Mouse (Mus musculus) forebrain, embryonic 15.5 days (tissue): ENCODE measurements around the gene Igfbp4. TPM values are rescaled to one million over a fixed set of nuclear protein-coding genes. Genes with fewer than 3 reads are reported as not detected.

ENCODE experiments used
- ATAC-seq: fragments of 200-750 bp; cut with Nextera tagmentation; replicated peaks from 2 replicates; pipeline ENCODE4 v1.8.0; 2017; ENCODE audit warnings: mild to moderate bottlenecking, moderate TSS enrichment, moderate library complexity
- H3K27ac ChIP-seq: fragments of 300-500 bp; sonication (generic); replicated peaks from 2 replicates; pipeline ENCODE4 v1.5.1; 2015; ENCODE audit warnings: mild to moderate bottlenecking, inconsistent platforms
- H3K27me3 ChIP-seq: fragments of 300-500 bp; sonication (generic); 2 replicates; pipeline ENCODE4 v1.6.1; 2015; ENCODE audit warnings: inconsistent platforms
- H3K36me3 ChIP-seq: fragments of 300-500 bp; sonication (generic); 2 replicates; pipeline ENCODE4 v1.6.1; 2015; ENCODE audit warnings: mild to moderate bottlenecking, inconsistent platforms
- H3K4me1 ChIP-seq: fragments of 300-500 bp; sonication (generic); 2 replicates; pipeline ENCODE4 v1.6.1; 2015; ENCODE audit warnings: inconsistent platforms
- H3K4me2 ChIP-seq: fragments of 300-500 bp; sonication (generic); replicated peaks from 2 replicates; pipeline ENCODE4 v1.6.1; 2015; ENCODE audit warnings: mild to moderate bottlenecking, inconsistent platforms
- H3K4me3 ChIP-seq: fragments of 300-500 bp; sonication (generic); 2 replicates; pipeline ENCODE4 v1.5.1; 2015; ENCODE audit warnings: mild to moderate bottlenecking, inconsistent platforms
- H3K9ac ChIP-seq: fragments of 300-500 bp; sonication (generic); replicated peaks from 2 replicates; pipeline ENCODE4 v1.6.1; 2015; ENCODE audit warnings: mild to moderate bottlenecking, inconsistent platforms
- H3K9me3 ChIP-seq: fragments of 300-500 bp; sonication (generic); 2 replicates; pipeline ENCODE4 v1.6.1; 2016; ENCODE audit warnings: inconsistent platforms
- WGBS: fragments of 180-500 bp; shearing (Covaris S2); methylation state at CpG from one replicate; pipeline ENCODE4 v1.1.7; 2015; ENCODE audit warnings: mixed read lengths; 5-methylcytosine and 5-hydroxymethylcytosine counted together
- polyA plus RNA-seq: library from polyadenylated mRNA; unstranded; fragments of >200 nt; fragmentation: Nextera tagmentation; extraction: Ambion mirVana; gene quantifications from 2 replicates; pipeline ENCODE4 v1.2.1, GENCODE M21; 2015

Igfbp4 gene
- polyA plus RNA-seq, 1 experiment from 2014 or later: 138 TPM

GRCm38 (mm10) chr11:99023500-99024467 is 17.3 kb upstream of the Igfbp4 start, which contains the start of gene Top2a:
Top2a (minus strand) TSS chr11:99024189.
- peak within 1 kb of the TSS; percentile 50 for H3K9ac ChIP-seq
- H3K4me1 ChIP-seq: peaks cover 19% of the 10 kb centered on the region
- peak within 1 kb of the TSS; percentile 61 for H3K4me3 ChIP-seq
- WGBS: under 1% methylated on average over 54 of the region's 54 CpGs
- H3K27ac ChIP-seq: peak within 1 kb of the TSS; percentile 54; the same call in 1 of the 2 replicates
- H3K4me2 ChIP-seq: peak within 1 kb of the TSS; percentile 63
- H3K36me3 ChIP-seq: no peaks in the 10 kb centered on the region
- no peaks in the 10 kb centered on the region for H3K27me3 ChIP-seq
- H3K9me3 ChIP-seq: no peaks in the 10 kb centered on the region
- ATAC-seq: peak; percentile 97

- peak overlapping the region; percentile 54; the same call in 1 of the 2 replicates for H3K27ac ChIP-seq
- peak overlapping the region; percentile 44 for H3K4me2 ChIP-seq
- WGBS: 46% methylated on average over 18 of the region's 18 CpGs
- H3K4me1 ChIP-seq: peaks cover 19% of the 10 kb centered on the region
- H3K4me3 ChIP-seq: peak overlapping the region; percentile 61
- H3K27me3 ChIP-seq: no peaks in the 10 kb centered on the region
- H3K9me3 ChIP-seq: no peaks in the 10 kb centered on the region
- ATAC-seq: peak; percentile 65
- H3K36me3 ChIP-seq: no peaks in the 10 kb centered on the region
- peak overlapping the region; percentile 9; the same call in 1 of the 2 replicates for H3K9ac ChIP-seq
Observed at GRCm38 (mm10) chr11:99024468-99025134, 16.4 kb upstream of the Igfbp4 start.

- H3K36me3 ChIP-seq: no peaks in the 10 kb centered on the region
- no peak for ATAC-seq
- H3K9me3 ChIP-seq: no peaks in the 10 kb centered on the region
- no peaks in the 10 kb centered on the region for H3K27me3 ChIP-seq
- peaks cover 19% of the 10 kb centered on the region for H3K4me1 ChIP-seq
- H3K4me3 ChIP-seq: no peak overlapping the region
- no peak overlapping the region for H3K4me2 ChIP-seq
- WGBS: 86% methylated on average over 6 of the region's 6 CpGs
- no peak overlapping the region for H3K9ac ChIP-seq
- no peak overlapping the region for H3K27ac ChIP-seq
Observed at GRCm38 (mm10) chr11:99025878-99026277, 15.2 kb upstream of the Igfbp4 start.

GRCm38 (mm10) chr11:99026899-99027440 is 14.1 kb upstream of the Igfbp4 start:
- no peak for ATAC-seq
- H3K9me3 ChIP-seq: no peaks in the 10 kb centered on the region
- WGBS: 84% methylated on average over 12 of the region's 12 CpGs
- H3K36me3 ChIP-seq: no peaks in the 10 kb centered on the region
- H3K4me2 ChIP-seq: no peak overlapping the region
- no peaks in the 10 kb centered on the region for H3K27me3 ChIP-seq
- H3K4me3 ChIP-seq: no peak overlapping the region
- H3K27ac ChIP-seq: no peak overlapping the region
- peaks cover 19% of the 10 kb centered on the region for H3K4me1 ChIP-seq
- no peak overlapping the region for H3K9ac ChIP-seq

DNA sequence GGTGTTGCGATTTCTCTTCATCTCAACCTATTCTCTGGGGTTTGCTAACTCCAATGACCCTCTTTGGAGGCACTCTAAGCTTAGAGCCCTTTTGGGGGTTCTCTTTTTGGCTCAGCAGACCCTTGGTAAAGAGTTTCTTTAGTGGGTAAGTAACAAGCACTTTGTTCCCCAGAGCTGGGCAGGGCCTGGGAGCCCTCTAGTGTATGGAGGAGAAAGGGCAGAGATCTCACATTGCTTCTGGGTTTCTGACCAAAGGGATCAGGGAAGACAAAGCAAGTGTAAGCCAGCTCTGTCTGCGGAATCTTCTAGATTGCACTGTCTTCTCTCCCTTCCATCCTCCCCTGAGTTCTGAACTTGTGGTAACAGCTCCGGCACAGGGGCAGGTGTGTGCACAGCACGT is 5.7 kb upstream of the Igfbp4 start:
- H3K4me3 ChIP-seq: no peak overlapping the region
- no peaks in the 10 kb centered on the region for H3K36me3 ChIP-seq
- H3K27me3 ChIP-seq: no peaks in the 10 kb centered on the region
- no peak overlapping the region for H3K9ac ChIP-seq
- H3K4me2 ChIP-seq: no peak overlapping the region
- no peak for ATAC-seq
- no peaks in the 10 kb centered on the region for H3K9me3 ChIP-seq
- H3K27ac ChIP-seq: no peak overlapping the region
- H3K4me1 ChIP-seq: peaks cover 1% of the 10 kb centered on the region
- WGBS: 76% methylated on average over 4 of the region's 4 CpGs

GRCm38 (mm10) chr11:99036254-99036653 is 4.8 kb upstream of the Igfbp4 start:
- H3K4me3 ChIP-seq: no peak overlapping the region
- H3K4me1 ChIP-seq: peaks cover 8% of the 10 kb centered on the region
- 85% methylated on average over 6 of the region's 6 CpGs for WGBS
- no peak overlapping the region for H3K27ac ChIP-seq
- H3K4me2 ChIP-seq: no peak overlapping the region
- no peak for ATAC-seq
- no peaks in the 10 kb centered on the region for H3K36me3 ChIP-seq
- H3K9me3 ChIP-seq: no peaks in the 10 kb centered on the region
- H3K9ac ChIP-seq: no peak overlapping the region
- no peaks in the 10 kb centered on the region for H3K27me3 ChIP-seq

GRCm38 (mm10) chr11:99039782-99040181 is 1.3 kb upstream of the Igfbp4 start:
- Histone ChIP-seq H3K4me3 (peak overlapping the region; percentile 83), H3K4me1 (peaks cover 23% of the 10 kb centered on the region), H3K36me3 (no peaks in the 10 kb centered on the region), H3K9ac (peak overlapping the region; percentile 90), H3K9me3 (no peaks in the 10 kb centered on the region), H3K27me3 (no peaks in the 10 kb centered on the region), H3K27ac (peak overlapping the region; percentile 93), H3K4me2 (peak overlapping the region; percentile 99)
- WGBS: 1% methylated on average over 15 of the region's 15 CpGs
- ATAC-seq: peak; percentile 85

DNA sequence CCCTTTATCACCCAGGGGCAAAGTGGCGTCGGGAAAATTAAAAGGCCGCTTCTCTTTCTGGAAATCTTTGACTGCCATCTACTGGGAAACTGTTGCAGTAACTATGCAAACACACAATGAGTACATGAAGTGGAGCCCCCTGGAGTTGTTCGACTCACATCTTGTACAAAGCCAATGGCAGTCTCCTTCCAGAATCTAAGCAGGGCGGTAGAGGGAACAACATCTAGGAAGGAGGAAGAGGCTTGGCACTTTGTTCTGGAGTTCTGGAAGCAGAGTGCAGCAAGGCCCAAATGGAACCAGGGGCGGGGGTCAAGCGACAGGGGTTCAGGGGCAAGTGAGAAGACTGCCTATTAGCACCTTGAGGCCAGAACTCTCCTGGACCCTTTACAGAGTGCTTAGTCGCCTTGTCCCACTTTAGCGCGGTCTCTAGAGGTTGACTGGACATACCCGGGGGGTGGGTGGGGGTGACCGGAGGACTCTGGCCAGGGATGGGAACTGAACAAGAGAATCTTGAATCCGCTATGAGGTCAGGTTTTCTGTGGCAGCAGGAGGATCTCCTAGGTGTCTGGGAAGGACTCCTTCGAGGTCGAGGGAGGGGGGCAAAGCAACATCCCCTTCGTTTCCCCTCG is 584 bp upstream of the Igfbp4 start:
- Histone ChIP-seq H3K9me3 (no peaks in the 10 kb centered on the region), H3K4me3 (peak overlapping the region; percentile 83), H3K36me3 (no peaks in the 10 kb centered on the region), H3K9ac (peak overlapping the region; percentile 90), H3K27me3 (no peaks in the 10 kb centered on the region), H3K4me2 (peak overlapping the region; percentile 99), H3K4me1 (peaks cover 23% of the 10 kb centered on the region), H3K27ac (peak overlapping the region; percentile 93)
- WGBS: under 1% methylated on average over 17 of the region's 17 CpGs
- ATAC-seq: peak; percentile 33

DNA sequence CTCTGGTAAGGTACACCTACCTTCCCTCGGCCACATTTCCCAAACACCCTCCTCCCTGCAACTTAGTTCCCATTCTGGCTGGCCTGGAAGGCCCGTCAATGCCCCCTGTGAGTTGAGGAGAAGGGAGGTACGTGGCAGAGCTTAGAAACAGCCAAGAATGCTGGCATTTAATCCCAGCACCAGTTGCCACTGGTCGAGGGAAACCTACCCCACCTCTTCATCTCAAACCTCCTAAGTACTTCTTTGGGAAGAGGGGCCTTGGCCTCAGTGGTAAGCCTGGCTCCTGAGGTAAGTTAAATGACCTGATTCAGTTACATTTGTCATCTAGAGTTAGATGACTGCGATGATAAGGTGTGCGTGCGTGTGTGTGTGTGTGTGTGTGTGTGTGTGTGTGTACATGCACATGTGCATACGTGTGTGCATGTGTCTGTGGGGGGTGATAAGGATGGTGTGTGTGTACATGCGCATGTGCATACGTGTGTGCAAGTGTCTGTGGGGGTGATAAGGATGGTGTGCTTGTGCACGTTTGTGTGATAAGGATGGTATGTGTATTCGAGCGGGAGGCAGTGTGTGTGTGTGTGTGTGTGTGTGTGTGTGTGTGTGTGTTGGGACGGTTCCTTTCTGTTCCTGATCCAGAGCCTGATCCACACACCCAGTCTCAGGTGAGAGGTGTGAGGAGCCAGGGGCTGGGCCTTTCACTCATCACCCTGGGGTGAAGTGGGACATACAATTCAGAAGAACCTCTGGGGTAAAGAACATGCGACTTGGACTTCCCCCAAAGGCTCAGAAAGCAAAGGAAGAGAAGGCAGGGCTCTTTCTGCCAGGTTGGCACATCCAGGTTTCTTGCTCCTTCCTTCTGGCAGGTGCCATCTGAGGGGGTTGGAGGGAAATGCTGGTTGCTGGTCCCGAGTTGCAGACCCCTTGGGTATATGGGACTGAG is 1.1 kb downstream of the Igfbp4 start:
- Histone ChIP-seq H3K27ac (peak overlapping the region; percentile 93), H3K4me2 (peak overlapping the region; percentile 99), H3K4me1 (peaks cover 24% of the 10 kb centered on the region), H3K4me3 (peak overlapping the region; percentile 83), H3K36me3 (no peaks in the 10 kb centered on the region), H3K27me3 (no peaks in the 10 kb centered on the region), H3K9ac (peak overlapping the region; percentile 90), H3K9me3 (no peaks in the 10 kb centered on the region)
- no peak for ATAC-seq
- 52% methylated on average over 16 of the region's 16 CpGs for WGBS

DNA sequence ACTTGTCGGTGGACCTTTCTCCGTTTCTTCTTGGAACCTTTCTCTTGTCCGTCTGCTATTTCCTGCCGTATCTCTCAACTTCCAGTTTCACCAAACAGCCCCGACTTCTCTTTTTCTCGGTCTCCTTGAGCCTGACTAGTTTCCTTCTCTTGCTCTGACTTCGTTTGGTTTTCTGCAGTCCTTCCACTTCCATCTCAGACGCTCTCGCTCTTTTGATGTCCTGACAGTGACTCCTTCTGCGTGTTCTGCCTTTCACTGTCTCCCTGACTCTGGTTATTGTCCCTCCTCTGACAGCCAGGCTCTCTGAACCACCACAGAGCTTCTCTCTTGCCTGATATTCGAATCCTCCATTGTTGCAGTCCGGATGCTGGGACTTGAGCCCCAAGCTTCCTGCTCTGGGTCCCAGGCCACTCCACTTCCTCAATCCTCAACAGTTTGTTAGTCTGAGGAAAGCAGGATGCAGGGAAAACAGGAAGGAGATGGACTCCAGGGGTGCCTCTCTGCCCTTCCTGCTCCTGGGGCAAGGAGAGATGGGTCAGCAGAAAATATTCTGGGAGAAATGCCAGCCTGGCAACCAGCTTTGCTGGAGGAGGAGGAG is 1.9 kb downstream of the Igfbp4 start:
- Histone ChIP-seq H3K4me3 (peak overlapping the region; percentile 83), H3K4me2 (peak overlapping the region; percentile 99), H3K27me3 (no peaks in the 10 kb centered on the region), H3K36me3 (no peaks in the 10 kb centered on the region), H3K4me1 (peaks cover 32% of the 10 kb centered on the region), H3K9ac (no peak overlapping the region), H3K27ac (peak overlapping the region; percentile 57), H3K9me3 (no peaks in the 10 kb centered on the region)
- ATAC-seq: no peak
- 58% methylated on average over 12 of the region's 12 CpGs for WGBS
